Mouse (Mus musculus) heart, embryonic 10.5 days (tissue): ENCODE data around the gene Mier1. TPM values are rescaled to one million over a fixed set of nuclear protein-coding genes. Genes with fewer than 3 reads are reported as not detected.

ENCODE experiments used
- DNase-seq: peaks from one replicate; pipeline ENCODE4 v3.0.0-alpha.2; 2017; ENCODE audit warnings: low spot score
- H3K27ac ChIP-seq: fragments of 300-500 bp; sonication (generic); 2 replicates; pipeline ENCODE4 v1.5.1; 2016; ENCODE audit warnings: mild to moderate bottlenecking
- H3K27me3 ChIP-seq: fragments of 300-500 bp; sonication (generic); 2 replicates; pipeline ENCODE4 v1.6.1; 2016; ENCODE audit warnings: mild to moderate bottlenecking; ENCODE audit not compliant: poor library complexity, insufficient read depth, severe bottlenecking
- H3K36me3 ChIP-seq: fragments of 300-500 bp; sonication (generic); 2 replicates; pipeline ENCODE4 v1.6.1; 2016; ENCODE audit warnings: mild to moderate bottlenecking, moderate library complexity
- H3K4me1 ChIP-seq: fragments of 300-500 bp; sonication (generic); 2 replicates; pipeline ENCODE4 v1.6.1; 2016; ENCODE audit warnings: mild to moderate bottlenecking
- H3K4me3 ChIP-seq: fragments of 300-500 bp; sonication (generic); 2 replicates; pipeline ENCODE4 v1.5.1; 2016; ENCODE audit warnings: mild to moderate bottlenecking, moderate library complexity
- H3K9me3 ChIP-seq: fragments of 300-500 bp; sonication (generic); 2 replicates; pipeline ENCODE4 v1.6.1; 2016; ENCODE audit warnings: mild to moderate bottlenecking, moderate library complexity
- WGBS: fragments of 180-500 bp; shearing (Covaris S2); methylation state at CpG from one replicate; pipeline ENCODE4 v1.1.7; 2016; 5-methylcytosine and 5-hydroxymethylcytosine counted together
- polyA plus RNA-seq: library from polyadenylated mRNA; unstranded; fragments of >200 nt; fragmentation: Nextera tagmentation; extraction: Ambion mirVana; gene quantifications from 2 replicates; pipeline ENCODE4 v1.2.1, GENCODE M21; 2016

Gene Mier1
- polyA plus RNA-seq: 26.6 and 31.6 TPM in 2 replicates

DNA sequence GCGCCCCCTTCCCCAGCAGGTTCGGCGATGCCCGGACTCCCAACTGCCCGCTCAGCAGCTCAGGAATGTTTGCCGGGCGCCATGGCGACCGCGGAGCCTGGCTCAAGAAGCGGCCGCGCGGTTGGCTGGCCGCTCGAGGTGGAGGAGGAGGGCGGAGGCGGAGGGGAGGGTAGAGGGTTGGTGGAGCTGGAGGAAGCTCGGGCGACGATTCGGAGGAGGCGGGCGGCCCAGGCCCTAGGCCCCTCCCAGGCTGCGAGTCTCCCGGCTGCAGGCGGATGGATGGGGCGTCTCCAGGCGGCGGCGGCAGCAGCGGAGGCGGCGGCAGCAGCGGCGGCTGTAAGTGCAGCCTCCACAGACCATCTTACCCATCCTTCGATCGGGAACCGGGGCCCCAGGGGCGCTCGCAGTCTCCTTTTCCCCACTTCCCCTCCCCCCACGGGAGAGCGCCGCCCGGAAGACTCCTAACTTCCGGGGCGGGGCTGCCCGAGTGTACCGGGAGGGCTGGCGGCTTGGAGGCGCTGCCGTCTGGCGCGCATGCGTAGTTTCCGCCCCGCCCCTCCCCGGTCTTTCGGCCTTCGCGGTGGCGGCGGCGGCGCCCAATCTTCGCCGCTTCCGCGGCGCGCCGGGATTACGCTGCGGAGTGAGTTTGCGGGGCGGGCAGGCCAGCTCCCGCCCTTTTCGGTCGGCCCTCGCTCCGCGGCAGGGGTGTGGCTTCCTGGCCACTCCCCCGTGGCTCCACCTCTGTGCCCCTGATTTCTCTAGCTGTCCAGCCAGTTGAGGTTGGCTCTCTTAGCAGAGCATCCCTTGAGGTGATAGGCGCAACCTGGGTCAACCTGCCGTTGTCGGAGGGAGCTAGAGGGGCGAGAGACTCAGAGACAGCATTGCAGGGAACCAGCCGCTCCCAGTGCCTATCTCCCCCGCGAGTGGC lies at the start of gene Mier1, which contains the start of gene Wdr78:
Gene Mier1, plus strand, starts transcription at position 207 of the 928 bp plus-strand sequence.
Gene Wdr78, minus strand, starts transcription at position 372 of the 928 bp plus-strand sequence.
- peak; percentile 98 for DNase-seq
- H3K9me3 ChIP-seq: no peaks in the 10 kb centered on the region
- under 1% methylated on average over 87 of the region's 90 CpGs for WGBS
- H3K4me3 ChIP-seq: peak within 1 kb of the TSS; percentile 75
- peak within 1 kb of the TSS; percentile 100 for H3K27ac ChIP-seq
- peaks cover 22% of the 10 kb centered on the region for H3K4me1 ChIP-seq
- peaks cover 9% of the 10 kb centered on the region; the same call in 1 of the 2 replicates for H3K36me3 ChIP-seq
- H3K27me3 ChIP-seq: no peaks in the 10 kb centered on the region

DNA sequence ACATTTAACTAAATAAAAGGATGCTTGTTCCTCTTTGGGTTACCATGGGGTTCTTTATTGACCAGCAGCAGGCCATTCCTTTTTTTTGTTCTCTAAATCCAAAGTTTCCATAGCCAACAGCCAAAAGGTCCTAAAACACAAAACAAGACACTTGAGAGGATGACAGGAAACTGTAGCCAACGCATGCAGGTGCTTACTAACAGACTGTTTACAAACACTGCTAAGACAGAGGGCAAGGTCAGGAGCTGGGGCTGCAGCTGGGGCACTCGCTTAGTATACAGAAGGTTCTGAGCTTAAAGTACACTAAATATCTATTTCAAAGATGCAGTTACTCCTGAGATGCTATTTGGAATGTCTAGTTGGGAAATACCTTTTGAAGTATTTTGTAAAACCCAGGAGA lies 49.8 kb upstream of the Mier1 start:
- Histone ChIP-seq H3K4me3 (no peak overlapping the region), H3K27ac (no peak overlapping the region), H3K9me3 (no peaks in the 10 kb centered on the region), H3K36me3 (no peaks in the 10 kb centered on the region), H3K27me3 (no peaks in the 10 kb centered on the region), H3K4me1 (no peaks in the 10 kb centered on the region)
- DNase-seq: no peak
- 75% methylated on average over 2 of the region's 2 CpGs for WGBS

DNA sequence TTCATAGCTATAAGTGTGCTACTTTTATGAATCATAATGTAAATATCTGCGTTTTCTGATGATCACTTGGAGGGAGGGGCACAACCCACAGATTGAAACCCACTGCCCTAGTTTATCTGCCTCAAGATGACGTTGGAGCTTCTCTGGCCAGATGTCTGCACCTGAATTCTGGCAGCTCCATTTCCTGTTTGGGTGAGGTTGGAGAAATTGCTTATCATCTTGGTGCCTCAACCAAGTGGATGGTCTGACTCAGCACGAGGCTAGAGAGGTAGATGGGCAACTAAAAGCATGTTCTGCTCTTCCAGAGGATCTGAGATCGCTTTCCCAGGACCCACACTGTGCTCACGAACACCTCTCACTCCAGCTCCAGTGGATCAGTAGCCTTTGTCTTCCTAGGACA lies 49.2 kb upstream of the Mier1 start:
- Histone ChIP-seq H3K9me3 (no peaks in the 10 kb centered on the region), H3K36me3 (no peaks in the 10 kb centered on the region), H3K27ac (no peak overlapping the region), H3K4me3 (no peak overlapping the region), H3K4me1 (no peaks in the 10 kb centered on the region), H3K27me3 (no peaks in the 10 kb centered on the region)
- no peak for DNase-seq
- WGBS: 63% methylated on average over 5 of the region's 5 CpGs

DNA sequence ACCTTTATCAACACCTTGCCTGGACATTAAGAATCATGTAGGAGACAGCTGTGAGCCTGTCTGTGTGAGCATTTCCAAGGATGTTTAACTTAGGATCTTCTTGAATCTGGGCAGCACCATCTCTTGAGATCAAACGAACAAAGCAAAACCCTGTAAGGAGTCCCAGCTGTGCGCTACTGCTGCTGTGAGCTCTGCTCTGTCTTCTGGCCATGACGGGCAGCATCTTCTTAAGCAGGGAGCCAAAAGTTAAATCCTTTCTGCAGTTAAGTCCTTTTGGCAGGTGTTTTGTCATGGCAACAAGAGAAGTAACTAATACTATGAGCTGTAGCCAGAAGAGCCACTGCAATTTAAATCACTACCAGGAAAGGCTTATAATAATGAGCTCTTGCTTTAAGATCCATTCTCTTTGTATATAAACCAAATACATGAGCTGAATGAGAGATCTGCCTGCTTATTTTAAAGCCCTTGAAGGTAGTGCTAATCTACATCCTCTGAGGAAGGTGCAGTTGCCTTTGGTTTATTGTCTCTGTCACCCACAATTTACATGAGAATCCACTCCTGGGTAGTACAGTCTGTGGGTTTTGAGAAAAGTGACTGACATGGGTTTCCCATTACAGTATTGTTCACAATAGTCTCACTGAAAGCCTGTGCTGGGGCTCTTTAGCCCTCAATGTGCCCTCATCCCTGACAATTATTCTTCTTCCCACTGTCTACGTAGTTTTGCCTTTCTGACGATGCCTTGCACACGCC lies 46.1 kb upstream of the Mier1 start:
- Histone ChIP-seq H3K9me3 (no peaks in the 10 kb centered on the region), H3K27me3 (no peaks in the 10 kb centered on the region), H3K36me3 (no peaks in the 10 kb centered on the region), H3K4me3 (no peak overlapping the region), H3K4me1 (no peaks in the 10 kb centered on the region), H3K27ac (no peak overlapping the region)
- 83% methylated on average over 6 of the region's 6 CpGs for WGBS
- no peak for DNase-seq

DNA sequence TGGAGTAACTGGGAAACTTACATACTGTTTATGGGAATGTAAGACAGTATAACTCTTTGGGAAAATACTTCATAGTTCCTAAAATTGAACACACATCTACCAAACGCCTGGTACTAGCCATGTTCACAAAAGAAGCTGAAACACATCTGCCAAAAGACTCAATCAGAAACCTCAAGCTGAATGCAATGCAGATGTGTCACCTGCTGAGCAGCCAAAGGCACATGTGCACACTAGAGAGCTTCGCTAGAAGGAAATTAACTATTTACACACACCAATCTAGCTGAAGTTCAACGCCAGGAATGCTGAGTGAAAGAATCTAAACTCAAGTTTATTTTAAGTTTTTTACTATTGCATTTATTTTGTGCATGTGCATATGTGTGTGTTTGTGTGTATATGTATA lies 43.6 kb upstream of the Mier1 start:
- H3K4me3 ChIP-seq: no peak overlapping the region
- H3K4me1 ChIP-seq: no peaks in the 10 kb centered on the region
- 81% methylated on average over 3 of the region's 3 CpGs for WGBS
- DNase-seq: no peak
- no peaks in the 10 kb centered on the region for H3K36me3 ChIP-seq
- H3K27ac ChIP-seq: no peak overlapping the region
- H3K27me3 ChIP-seq: no peaks in the 10 kb centered on the region
- H3K9me3 ChIP-seq: no peaks in the 10 kb centered on the region

DNA sequence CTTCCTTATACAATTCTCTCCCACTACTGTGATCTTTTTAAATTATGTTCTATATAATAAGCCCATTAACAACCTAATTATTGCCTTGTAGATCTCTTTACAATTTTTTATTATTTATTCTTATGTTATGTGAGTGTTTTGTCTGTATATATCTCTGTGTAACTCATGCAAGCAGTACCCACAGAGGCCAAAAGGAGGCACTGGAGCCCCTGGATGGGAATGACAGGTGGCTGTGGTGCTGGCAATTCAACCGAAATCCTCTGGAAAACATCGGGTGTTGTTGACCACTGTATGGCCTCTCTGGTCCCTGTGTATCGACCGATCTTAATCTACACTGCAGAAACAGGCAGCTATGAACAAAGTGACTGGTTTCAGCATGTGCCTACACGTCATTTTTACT lies 29.0 kb upstream of the Mier1 start:
- Histone ChIP-seq H3K4me1 (no peaks in the 10 kb centered on the region), H3K9me3 (no peaks in the 10 kb centered on the region), H3K4me3 (no peak overlapping the region), H3K27ac (no peak overlapping the region), H3K36me3 (no peaks in the 10 kb centered on the region), H3K27me3 (no peaks in the 10 kb centered on the region)
- no peak for DNase-seq
- 83% methylated on average over 5 of the region's 5 CpGs for WGBS

DNA sequence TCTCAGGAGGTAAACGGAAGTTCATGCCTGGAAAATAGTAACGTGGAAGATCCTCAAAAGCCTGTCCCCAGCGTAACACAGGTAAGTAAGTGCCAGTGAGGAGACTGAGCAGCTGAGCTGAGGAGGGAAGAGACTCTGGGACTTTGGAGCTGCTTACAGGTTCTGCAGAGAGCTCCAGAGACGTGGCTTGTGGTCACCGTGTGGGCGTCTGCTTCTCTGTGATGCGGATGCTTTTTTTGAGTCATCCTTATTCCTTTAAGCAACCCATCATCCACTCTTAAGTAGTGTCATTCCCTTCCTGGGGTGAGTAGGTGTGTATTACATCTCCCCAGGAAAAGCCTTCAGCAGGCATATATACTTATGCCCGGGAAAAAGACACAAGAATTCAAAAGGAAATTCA lies 18.3 kb upstream of the Mier1 start:
- H3K27ac ChIP-seq: no peak overlapping the region
- no peaks in the 10 kb centered on the region for H3K9me3 ChIP-seq
- H3K4me1 ChIP-seq: no peaks in the 10 kb centered on the region
- no peaks in the 10 kb centered on the region for H3K36me3 ChIP-seq
- no peak overlapping the region for H3K4me3 ChIP-seq
- H3K27me3 ChIP-seq: no peaks in the 10 kb centered on the region
- DNase-seq: no peak
- 84% methylated on average over 8 of the region's 8 CpGs for WGBS

DNA sequence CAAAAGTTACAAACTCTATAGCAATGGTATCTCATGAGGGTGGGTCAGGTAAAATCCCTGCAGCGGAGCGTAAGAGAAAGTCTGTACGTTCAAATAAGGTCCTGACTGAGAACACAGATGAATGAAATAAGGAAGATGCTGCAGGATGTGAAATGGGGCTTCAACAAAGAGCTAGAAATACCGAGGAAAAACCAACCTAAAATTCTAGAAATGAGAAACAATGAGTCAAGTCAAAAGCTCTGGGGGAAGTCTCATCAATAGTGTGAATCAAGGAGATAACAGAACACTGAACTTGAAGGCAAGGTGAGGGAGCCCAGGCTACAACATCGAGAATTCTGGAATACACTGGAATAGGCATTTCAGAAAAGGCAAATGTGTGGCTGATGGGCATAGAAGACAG lies 15.7 kb upstream of the Mier1 start:
- Histone ChIP-seq H3K9me3 (no peaks in the 10 kb centered on the region), H3K4me1 (no peaks in the 10 kb centered on the region), H3K27me3 (no peaks in the 10 kb centered on the region), H3K4me3 (no peak overlapping the region), H3K27ac (no peak overlapping the region), H3K36me3 (no peaks in the 10 kb centered on the region)
- DNase-seq: no peak
- WGBS: 86% methylated on average over 5 of the region's 5 CpGs

DNA sequence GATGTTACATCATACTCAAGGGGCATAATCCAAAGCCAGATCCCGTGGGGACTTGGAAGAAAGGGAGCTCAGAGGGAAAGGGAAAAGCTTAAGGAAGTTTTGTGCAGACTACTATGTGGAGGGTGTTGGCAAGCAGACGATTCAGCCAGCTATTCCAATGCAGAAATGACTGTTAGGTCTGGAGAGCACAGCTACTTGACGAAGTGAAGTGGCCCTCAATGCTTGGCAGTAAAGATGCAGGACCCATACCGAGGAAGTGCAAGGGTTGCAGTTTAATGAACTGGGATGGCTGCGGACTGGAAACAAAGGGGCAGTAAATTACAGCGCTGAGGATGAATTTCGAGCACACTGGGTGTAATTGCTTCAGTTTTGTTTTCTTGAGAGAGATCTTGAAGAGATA lies 1.5 kb upstream of the Mier1 start:
- 69% methylated on average over 7 of the region's 7 CpGs for WGBS
- Histone ChIP-seq H3K9me3 (no peaks in the 10 kb centered on the region), H3K4me3 (peak overlapping the region; percentile 75), H3K27ac (no peak overlapping the region), H3K4me1 (peaks cover 26% of the 10 kb centered on the region), H3K27me3 (no peaks in the 10 kb centered on the region), H3K36me3 (peaks cover 11% of the 10 kb centered on the region; the same call in 1 of the 2 replicates)
- no peak for DNase-seq

DNA sequence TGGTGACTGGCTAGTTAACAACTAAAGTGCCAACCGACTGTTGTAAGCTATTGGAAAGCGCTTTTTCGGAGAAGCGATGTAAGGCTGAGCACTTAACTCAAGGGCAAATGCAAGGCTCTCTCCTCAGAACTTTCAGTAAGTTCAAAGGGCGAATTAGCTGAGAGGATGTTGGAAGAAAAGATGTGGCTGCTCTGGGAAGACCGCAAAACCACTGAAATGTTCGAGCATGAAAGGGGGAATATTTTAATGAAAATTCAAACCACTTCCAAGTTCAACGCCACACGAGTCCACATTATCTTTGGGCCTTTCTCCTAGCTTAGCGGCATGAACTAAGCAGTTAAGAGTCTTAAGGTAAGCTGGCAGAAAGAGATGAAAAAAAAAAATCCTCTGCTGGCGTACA lies 788 bp upstream of the Mier1 start:
- no peaks in the 10 kb centered on the region for H3K9me3 ChIP-seq
- H3K27ac ChIP-seq: peak overlapping the region; percentile 100
- H3K36me3 ChIP-seq: peaks cover 9% of the 10 kb centered on the region; the same call in 1 of the 2 replicates
- no peak for DNase-seq
- H3K27me3 ChIP-seq: no peaks in the 10 kb centered on the region
- 11% methylated on average over 11 of the region's 11 CpGs for WGBS
- peaks cover 22% of the 10 kb centered on the region for H3K4me1 ChIP-seq
- H3K4me3 ChIP-seq: peak overlapping the region; percentile 75

DNA sequence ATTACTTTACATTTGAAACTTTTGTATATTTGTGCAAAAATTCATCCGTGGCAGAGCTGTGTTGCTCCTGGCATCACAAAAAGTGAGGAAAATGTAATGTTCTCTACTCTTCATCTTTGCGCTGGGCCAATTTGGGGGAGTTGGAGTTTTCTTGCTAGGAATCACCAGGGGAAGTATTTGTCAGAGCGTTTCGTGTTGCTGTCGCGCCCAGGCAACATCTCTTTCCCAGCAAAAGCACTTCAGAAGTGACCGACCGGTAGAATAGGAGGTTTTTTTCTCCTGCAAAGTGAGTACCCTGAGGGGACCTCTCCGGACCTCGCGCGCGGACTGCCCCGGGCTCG lies 4.7 kb downstream of the Mier1 start:
- Histone ChIP-seq H3K9me3 (no peaks in the 10 kb centered on the region), H3K4me1 (peaks cover 29% of the 10 kb centered on the region), H3K4me3 (peak overlapping the region; percentile 89), H3K36me3 (peaks cover 5% of the 10 kb centered on the region; the same call in 1 of the 2 replicates), H3K27ac (peak overlapping the region; percentile 98), H3K27me3 (no peaks in the 10 kb centered on the region)
- WGBS: 1% methylated on average over 15 of the region's 15 CpGs
- DNase-seq: peak; percentile 80

DNA sequence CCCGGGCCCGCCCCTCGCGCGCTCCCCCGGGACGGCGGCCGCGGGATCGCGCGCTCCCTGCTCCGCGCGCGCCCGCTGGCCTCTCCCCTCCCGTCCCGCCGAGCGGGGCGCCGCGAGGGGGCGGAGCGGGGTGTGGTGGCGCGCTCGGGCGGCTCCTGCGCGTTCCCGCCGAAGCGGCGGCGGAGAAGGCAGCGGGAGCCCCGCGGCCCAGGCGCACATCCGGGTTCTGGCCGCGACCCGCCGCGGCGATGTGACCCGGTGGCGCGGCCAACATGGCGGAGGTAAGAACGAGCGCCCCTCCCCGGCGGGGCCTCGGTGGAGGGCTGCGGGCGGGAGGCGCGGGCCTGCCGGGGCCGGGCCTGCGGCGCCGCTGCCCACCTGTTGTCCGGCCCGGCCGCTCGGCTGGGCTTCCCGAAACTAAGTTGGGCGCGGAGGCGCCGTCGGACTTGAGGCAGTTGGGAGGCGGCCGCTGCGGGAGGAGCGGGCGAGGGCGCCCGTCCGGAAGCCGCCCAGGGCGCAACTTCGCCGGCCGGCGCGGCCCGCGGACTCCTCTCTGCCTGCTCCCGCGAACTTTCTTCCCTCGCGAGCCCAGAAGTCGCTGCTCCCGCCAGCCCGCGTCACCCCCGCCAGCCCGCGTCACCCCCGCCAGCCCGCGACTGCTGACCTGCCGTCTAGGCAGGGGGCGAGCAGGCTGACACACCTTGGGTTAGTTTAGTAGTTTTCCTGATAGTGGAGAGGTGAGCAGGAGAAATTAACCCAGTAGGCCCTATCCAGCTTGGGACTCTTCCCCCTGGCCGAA lies 5.2 kb downstream of the Mier1 start:
- WGBS: under 1% methylated on average over 110 of the region's 111 CpGs
- no peaks in the 10 kb centered on the region for H3K9me3 ChIP-seq
- DNase-seq: peak; percentile 83
- peak overlapping the region; percentile 98 for H3K27ac ChIP-seq
- peak overlapping the region; percentile 89 for H3K4me3 ChIP-seq
- peaks cover 29% of the 10 kb centered on the region for H3K4me1 ChIP-seq
- H3K36me3 ChIP-seq: peaks cover 5% of the 10 kb centered on the region; the same call in 1 of the 2 replicates
- H3K27me3 ChIP-seq: no peaks in the 10 kb centered on the region
